Mouse (Mus musculus): ENCODE measurements around the gene Slc7a1. TPM values are rescaled to one million over a fixed set of nuclear protein-coding genes. Genes with fewer than 3 reads are reported as not detected.
A peak's percentile ranks its signal among the peaks of the same experiment; 100 is the strongest.

The Slc7a1 gene
- polyA plus RNA-seq, 1 experiment from 2014 or later: 21.8 TPM

- H3K9me3 ChIP-seq: 0 out of 2 replicates have a peak, but pooled peaks cover 6% of the 10 kb centered on the region
- H3K27ac ChIP-seq: no peak overlapping the region
- ATAC-seq (ENCODE audit: low FRiP score, low read depth): no peak
- H3K9ac ChIP-seq: no peak overlapping the region
- H3K4me1 ChIP-seq: no peaks in the 10 kb centered on the region
- no peak overlapping the region for H3K4me3 ChIP-seq
- 92% methylated on average over 17 of the region's 17 CpGs for WGBS
- H3K36me3 ChIP-seq: peaks cover 11% of the 10 kb centered on the region
- no peaks in the 10 kb centered on the region for H3K27me3 ChIP-seq (replicated peaks)
- no peak overlapping the region for H3K4me2 ChIP-seq (replicated peaks)
These were observed 22.1 kb downstream of the Slc7a1 start for GRCm38 (mm10) chr5:148377439-148378231.

DNA sequence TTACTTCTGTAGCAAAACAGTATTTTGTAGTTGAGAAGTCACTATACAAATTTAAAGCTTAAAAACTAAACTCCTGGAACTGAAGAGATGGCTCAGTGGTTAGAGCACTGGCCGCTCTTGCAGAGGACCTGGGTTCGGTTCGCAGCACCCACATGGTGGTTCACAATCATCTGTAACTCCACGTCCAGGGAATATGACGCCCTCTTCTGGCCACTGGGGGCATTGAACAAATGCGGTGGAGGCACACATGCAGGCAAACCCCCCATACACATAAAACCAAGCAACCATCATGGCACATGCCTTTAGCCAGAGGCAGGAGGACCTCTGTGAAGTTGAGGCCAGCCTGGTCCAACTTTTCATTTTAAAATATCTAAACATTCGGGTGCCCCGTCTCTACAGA lies 23.3 kb downstream of the Slc7a1 start:
- Histone ChIP-seq H3K36me3 (peaks cover 11% of the 10 kb centered on the region; the same call in 1 of the 2 replicates), H3K9ac (no peak overlapping the region), H3K4me2 (replicated peaks) (no peak overlapping the region), H3K27me3 (replicated peaks) (no peaks in the 10 kb centered on the region), H3K4me3 (no peak overlapping the region), H3K27ac (no peak overlapping the region), H3K9me3 (0 out of 2 replicates have a peak, but pooled peaks cover 6% of the 10 kb centered on the region), H3K4me1 (no peaks in the 10 kb centered on the region)
- WGBS: 93% methylated on average over 8 of the region's 8 CpGs
- no peak for ATAC-seq (ENCODE audit: low FRiP score, low read depth)

GRCm38 (mm10) chr5:148375480-148375879 lies 24.2 kb downstream of the Slc7a1 start:
- no peaks in the 10 kb centered on the region for H3K4me1 ChIP-seq
- H3K4me2 ChIP-seq (replicated peaks): no peak overlapping the region
- WGBS: 79% methylated on average over 12 of the region's 12 CpGs
- no peaks in the 10 kb centered on the region for H3K27me3 ChIP-seq (replicated peaks)
- no peak overlapping the region for H3K27ac ChIP-seq
- ATAC-seq (ENCODE audit: low FRiP score, low read depth): no peak
- H3K4me3 ChIP-seq: no peak overlapping the region
- H3K9me3 ChIP-seq: 0 out of 2 replicates have a peak, but pooled peaks cover 6% of the 10 kb centered on the region
- peaks cover 11% of the 10 kb centered on the region; the same call in 1 of the 2 replicates for H3K36me3 ChIP-seq
- H3K9ac ChIP-seq: no peak overlapping the region

- H3K27ac ChIP-seq: no peak overlapping the region
- ATAC-seq (ENCODE audit: low FRiP score, low read depth): no peak
- no peaks in the 10 kb centered on the region for H3K27me3 ChIP-seq (replicated peaks)
- WGBS: 88% methylated on average over 9 of the region's 9 CpGs
- no peak overlapping the region for H3K4me3 ChIP-seq
- H3K9ac ChIP-seq: no peak overlapping the region
- no peak overlapping the region for H3K4me2 ChIP-seq (replicated peaks)
- H3K9me3 ChIP-seq: 0 out of 2 replicates have a peak, but pooled peaks cover 6% of the 10 kb centered on the region
- H3K4me1 ChIP-seq: no peaks in the 10 kb centered on the region
- peaks cover 11% of the 10 kb centered on the region; the same call in 1 of the 2 replicates for H3K36me3 ChIP-seq
These were observed 26.5 kb downstream of the Slc7a1 start for GRCm38 (mm10) chr5:148373092-148373685.

- no peak overlapping the region for H3K9ac ChIP-seq
- no peak for ATAC-seq (ENCODE audit: low FRiP score, low read depth)
- 0 out of 2 replicates have a peak, but pooled peaks cover 6% of the 10 kb centered on the region for H3K9me3 ChIP-seq
- H3K27ac ChIP-seq: no peak overlapping the region
- no peak overlapping the region for H3K4me2 ChIP-seq (replicated peaks)
- 90% methylated on average over 12 of the region's 12 CpGs for WGBS
- H3K4me1 ChIP-seq: no peaks in the 10 kb centered on the region
- no peak overlapping the region for H3K4me3 ChIP-seq
- peaks cover 11% of the 10 kb centered on the region; the same call in 1 of the 2 replicates for H3K36me3 ChIP-seq
- H3K27me3 ChIP-seq (replicated peaks): no peaks in the 10 kb centered on the region
These were observed 27.4 kb downstream of the Slc7a1 start for GRCm38 (mm10) chr5:148372005-148372917.

DNA sequence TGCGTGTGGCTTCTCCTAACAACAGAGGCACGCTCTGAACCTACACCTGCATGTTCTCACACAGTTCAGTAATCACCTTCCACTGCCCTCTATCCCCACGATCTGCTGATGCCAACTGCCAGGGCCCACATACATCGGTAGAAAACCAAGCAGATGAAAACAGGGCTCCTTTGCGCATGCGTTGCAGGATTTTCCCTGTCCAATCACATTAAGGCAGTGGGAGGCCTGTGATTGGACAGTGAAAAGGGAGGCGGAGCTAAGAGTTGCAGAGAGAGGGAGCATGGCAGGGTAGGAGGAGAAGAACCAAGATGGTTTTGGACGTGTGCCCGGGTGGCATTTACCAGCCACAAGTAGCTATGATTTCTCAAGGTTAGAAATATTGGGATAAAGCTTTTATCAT lies 28.3 kb downstream of the Slc7a1 start:
- H3K4me3 ChIP-seq: no peak overlapping the region
- no peak overlapping the region for H3K4me2 ChIP-seq (replicated peaks)
- no peak overlapping the region for H3K27ac ChIP-seq
- H3K9me3 ChIP-seq: 0 out of 2 replicates have a peak, but pooled peaks cover 1% of the 10 kb centered on the region
- no peak for ATAC-seq (ENCODE audit: low FRiP score, low read depth)
- peaks cover 9% of the 10 kb centered on the region; the same call in 1 of the 2 replicates for H3K36me3 ChIP-seq
- no peaks in the 10 kb centered on the region for H3K4me1 ChIP-seq
- H3K27me3 ChIP-seq (replicated peaks): no peaks in the 10 kb centered on the region
- 97% methylated on average over 9 of the region's 9 CpGs for WGBS
- H3K9ac ChIP-seq: no peak overlapping the region

- 96% methylated on average over 1 of the region's 1 CpGs for WGBS
- no peak overlapping the region for H3K9ac ChIP-seq
These were observed 29.1 kb downstream of the Slc7a1 start for GRCm38 (mm10) chr5:148370624-148371023.

DNA sequence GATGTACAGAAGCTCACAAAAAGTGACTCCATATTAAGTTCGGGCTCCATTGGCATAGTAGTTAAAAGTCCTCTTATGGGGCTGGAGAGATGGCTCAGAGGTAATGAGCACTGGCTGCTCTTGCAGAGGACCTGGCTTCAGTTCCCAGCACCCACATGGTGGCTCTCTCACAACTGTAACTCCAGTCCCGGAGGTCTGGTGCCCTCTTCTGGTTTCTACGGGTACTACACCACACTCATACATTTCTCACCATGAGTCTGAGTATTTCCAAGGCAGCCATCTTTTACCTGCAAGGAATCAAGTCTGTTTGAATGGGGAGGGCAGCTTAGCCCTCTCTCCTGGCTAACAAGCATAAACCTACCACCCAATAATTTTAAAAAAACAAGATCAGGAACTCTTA lies 30.5 kb downstream of the Slc7a1 start:
- Histone ChIP-seq H3K27me3 (replicated peaks) (no peaks in the 10 kb centered on the region), H3K9ac (no peak overlapping the region), H3K4me3 (no peak overlapping the region), H3K36me3 (no peaks in the 10 kb centered on the region; the same call in 1 of the 2 replicates), H3K27ac (no peak overlapping the region), H3K9me3 (no peaks in the 10 kb centered on the region), H3K4me1 (no peaks in the 10 kb centered on the region), H3K4me2 (replicated peaks) (no peak overlapping the region)
- WGBS: 95% methylated on average over 3 of the region's 3 CpGs
- no peak for ATAC-seq (ENCODE audit: low FRiP score, low read depth)

More at GRCm38 (mm10) chr5:148370624-148371023, 29.1 kb downstream of the Slc7a1 start:
- H3K4me1 ChIP-seq: no peaks in the 10 kb centered on the region
- H3K4me2 ChIP-seq (replicated peaks): no peak overlapping the region
- no peaks in the 10 kb centered on the region for H3K9me3 ChIP-seq
- H3K4me3 ChIP-seq: no peak overlapping the region
- no peak for ATAC-seq (ENCODE audit: low FRiP score, low read depth)
- peaks cover 2% of the 10 kb centered on the region; the same call in 1 of the 2 replicates for H3K36me3 ChIP-seq
- no peak overlapping the region for H3K27ac ChIP-seq
- no peaks in the 10 kb centered on the region for H3K27me3 ChIP-seq (replicated peaks)

DNA sequence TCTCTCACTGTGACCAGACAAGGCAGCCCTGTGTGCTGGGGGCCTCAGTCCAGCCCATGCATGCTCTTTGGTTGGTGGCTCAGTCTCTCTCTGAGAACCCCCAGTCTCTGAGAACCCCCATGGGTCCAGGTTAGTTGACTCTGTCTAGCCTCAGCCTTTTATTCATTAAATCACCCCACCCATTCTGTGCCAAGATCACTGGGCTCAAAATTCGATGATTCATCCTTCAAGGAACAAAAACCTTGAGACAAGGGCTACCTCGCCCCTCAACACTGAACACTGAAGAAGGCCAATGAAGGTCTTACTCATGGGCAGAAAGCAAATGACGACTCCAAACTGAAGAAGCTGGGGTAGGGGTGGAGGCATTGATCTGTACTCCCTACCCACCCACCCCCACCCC lies 31.9 kb downstream of the Slc7a1 start:
- no peak overlapping the region for H3K27ac ChIP-seq
- no peaks in the 10 kb centered on the region; the same call in 1 of the 2 replicates for H3K36me3 ChIP-seq
- no peak overlapping the region for H3K4me3 ChIP-seq
- H3K4me1 ChIP-seq: no peaks in the 10 kb centered on the region
- H3K4me2 ChIP-seq (replicated peaks): no peak overlapping the region
- H3K9me3 ChIP-seq: no peaks in the 10 kb centered on the region
- 86% methylated on average over 3 of the region's 3 CpGs for WGBS
- H3K27me3 ChIP-seq (replicated peaks): no peaks in the 10 kb centered on the region
- ATAC-seq (ENCODE audit: low FRiP score, low read depth): no peak
- H3K9ac ChIP-seq: no peak overlapping the region

DNA sequence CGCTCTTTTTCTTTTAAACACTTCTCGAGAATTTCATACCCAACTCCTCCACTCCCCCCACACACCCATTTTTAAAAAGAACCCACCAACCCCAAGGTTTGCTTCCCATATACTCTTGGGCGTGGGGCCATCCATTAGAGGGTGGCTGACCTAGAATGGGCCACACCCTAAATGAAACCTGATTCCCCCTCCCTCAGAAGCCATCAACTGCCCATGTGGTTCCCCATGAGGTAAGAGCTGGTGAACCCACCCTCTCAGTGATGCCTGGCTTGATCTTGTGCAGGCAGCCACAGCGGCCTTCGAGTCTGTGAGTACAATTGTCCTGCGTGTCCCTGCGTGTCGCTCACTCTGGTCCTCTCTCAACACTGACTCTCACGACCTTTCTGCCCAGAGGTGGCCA lies 33.2 kb downstream of the Slc7a1 start:
- Histone ChIP-seq H3K4me2 (replicated peaks) (no peak overlapping the region), H3K4me3 (no peak overlapping the region), H3K27me3 (replicated peaks) (no peaks in the 10 kb centered on the region), H3K36me3 (no peaks in the 10 kb centered on the region), H3K9me3 (no peaks in the 10 kb centered on the region), H3K9ac (no peak overlapping the region), H3K4me1 (no peaks in the 10 kb centered on the region), H3K27ac (no peak overlapping the region)
- 89% methylated on average over 9 of the region's 9 CpGs for WGBS
- ATAC-seq (ENCODE audit: low FRiP score, low read depth): no peak

GRCm38 (mm10) chr5:148363441-148364113 lies 36.1 kb downstream of the Slc7a1 start:
- 0 out of 2 replicates have a peak, but pooled peaks have one; percentile 41 for ATAC-seq (ENCODE audit: low FRiP score, low read depth)
- WGBS: 92% methylated on average over 22 of the region's 22 CpGs
- Histone ChIP-seq H3K4me3 (no peak overlapping the region), H3K36me3 (no peaks in the 10 kb centered on the region), H3K9me3 (no peaks in the 10 kb centered on the region), H3K27ac (no peak overlapping the region), H3K9ac (no peak overlapping the region), H3K4me2 (replicated peaks) (no peak overlapping the region), H3K4me1 (no peaks in the 10 kb centered on the region), H3K27me3 (replicated peaks) (no peaks in the 10 kb centered on the region)
